ENCODE assay signal across 41 mouse cellular contexts in genomic region chrX:139064078-139064477, GRCm38 (mm10). TPM values are rescaled to one million over a fixed set of nuclear protein-coding genes. Genes with fewer than 3 reads are reported as not detected.
"Had no signal": no experiment of that assay in that cellular context is flagged by ENCODE, and none has a peak within 500 bp of the region (broad histone marks: within the 10 kb centered on the region; RNA-seq: fewer than 3 reads in every experiment).

No protein-coding gene starts in this region.

- ATAC-seq: forebrain, postnatal 0 days; hindbrain, postnatal 0 days; intestine, embryonic 16.5 days had no signal

- H3K27me3 ChIP-seq: heart, embryonic 13.5 days; heart, embryonic 15.5 days; hindbrain, embryonic 13.5 days; hindbrain, embryonic 15.5 days; kidney, embryonic 15.5 days; limb, embryonic 13.5 days; limb, embryonic 15.5 days had no signal

- H3K9ac ChIP-seq: forebrain, postnatal 0 days; heart, embryonic 13.5 days; heart, embryonic 15.5 days; hindbrain, embryonic 13.5 days; hindbrain, embryonic 15.5 days; kidney, embryonic 15.5 days; limb, embryonic 13.5 days; limb, embryonic 15.5 days had no signal

- H3K36me3 ChIP-seq: heart, embryonic 13.5 days; heart, embryonic 15.5 days; hindbrain, embryonic 13.5 days; hindbrain, embryonic 15.5 days; kidney, embryonic 15.5 days; limb, embryonic 13.5 days; limb, embryonic 15.5 days had no signal

- H3K4me3 ChIP-seq: heart, adult 2 months; heart, embryonic 13.5 days; heart, embryonic 15.5 days; hindbrain, embryonic 13.5 days; hindbrain, embryonic 15.5 days; kidney, embryonic 15.5 days; limb, embryonic 13.5 days; limb, embryonic 15.5 days had no signal

- H3K27ac ChIP-seq: heart, adult 2 months; heart, embryonic 13.5 days; heart, embryonic 15.5 days; hindbrain, embryonic 13.5 days; hindbrain, embryonic 15.5 days; hindbrain, postnatal 0 days; kidney, embryonic 15.5 days; kidney, postnatal 0 days; limb, embryonic 13.5 days; limb, embryonic 15.5 days had no signal

- DNase-seq: forebrain, postnatal 0 days; gastrocnemius, postnatal 14 days; gastrocnemius, postnatal 36 days; heart, adult 11 months; heart, adult 2 months; heart, postnatal 10 days; kidney, adult 11 months; kidney, adult 2 months; kidney, adult 9 months; kidney, postnatal 14 days; kidney, postnatal 36 days; layer of hippocampus, adult 9-11 months; layer of hippocampus, postnatal 36 days; left cerebral cortex, postnatal 4 days had no signal

- H3K4me2 ChIP-seq: heart, embryonic 11.5 days; heart, embryonic 13.5 days; heart, embryonic 15.5 days; hindbrain, embryonic 13.5 days; hindbrain, embryonic 15.5 days; kidney, embryonic 15.5 days; limb, embryonic 13.5 days; limb, embryonic 15.5 days had no signal

- H3K4me1 ChIP-seq: heart, embryonic 13.5 days; heart, embryonic 15.5 days; hindbrain, embryonic 13.5 days; hindbrain, embryonic 15.5 days; kidney, embryonic 15.5 days; limb, embryonic 13.5 days; limb, embryonic 15.5 days had no signal

- H3K9me3 ChIP-seq: heart, embryonic 13.5 days; heart, embryonic 15.5 days; hindbrain, embryonic 13.5 days; hindbrain, embryonic 15.5 days; kidney, embryonic 15.5 days; limb, embryonic 13.5 days; limb, embryonic 15.5 days had no signal

RNA-seq across cellular contexts. Expression of gene Serpina7, which starts 21.0 kb away (rescaled TPM):
- total RNA-seq: gastrocnemius, adult 18-20 months; gastrocnemius, adult 8-10 months; gastrocnemius, postnatal 14 days; gastrocnemius, postnatal 36 days; heart, adult 2 months; heart, postnatal 10 days; heart, postnatal 25 days; hematopoietic stem cell, adult 5-6 weeks; hindbrain, postnatal 0 days; layer of hippocampus, adult 18-20 months; layer of hippocampus, adult 8-10 months; layer of hippocampus, postnatal 14 days; layer of hippocampus, postnatal 36 days; left cerebral cortex, adult 18-20 months; left cerebral cortex, adult 8-10 months; left cerebral cortex, postnatal 10 days; left cerebral cortex, postnatal 25 days; left cerebral cortex, postnatal 4 days had no signal
- polyA plus RNA-seq: forebrain, postnatal 0 days; heart, adult 2 months; heart, embryonic 11.5 days; heart, embryonic 13.5 days; heart, embryonic 15.5 days; hindbrain, embryonic 11.5 days; hindbrain, embryonic 13.5 days; hindbrain, embryonic 15.5 days; hindbrain, postnatal 0 days; intestine, embryonic 14.5 days; kidney, embryonic 15.5 days; large intestine, adult 2 months had no signal

RNA-seq across cellular contexts. Expression of gene 4930513O06Rik, which starts 22.0 kb away (rescaled TPM):
- total RNA-seq: forebrain, postnatal 0 days; gastrocnemius, adult 18-20 months; gastrocnemius, adult 8-10 months; gastrocnemius, postnatal 14 days; gastrocnemius, postnatal 36 days; heart, adult 2 months; heart, postnatal 10 days; heart, postnatal 25 days; hematopoietic stem cell, adult 5-6 weeks; hindbrain, postnatal 0 days; layer of hippocampus, adult 18-20 months; layer of hippocampus, adult 8-10 months; layer of hippocampus, postnatal 14 days; layer of hippocampus, postnatal 36 days; left cerebral cortex, adult 18-20 months; left cerebral cortex, adult 8-10 months; left cerebral cortex, postnatal 10 days; left cerebral cortex, postnatal 25 days; left cerebral cortex, postnatal 4 days had no signal
- polyA plus RNA-seq: forebrain, postnatal 0 days; gonadal fat pad, adult 2 months; heart, adult 2 months; heart, embryonic 11.5 days; heart, embryonic 13.5 days; heart, embryonic 15.5 days; hindbrain, embryonic 11.5 days; hindbrain, embryonic 13.5 days; hindbrain, embryonic 15.5 days; hindbrain, postnatal 0 days; intestine, embryonic 14.5 days; intestine, embryonic 16.5 days; kidney, adult 2 months; kidney, embryonic 15.5 days; kidney, postnatal 0 days; large intestine, adult 2 months; limb, embryonic 11.5 days; limb, embryonic 13.5 days; limb, embryonic 15.5 days had no signal
